Mouse (Mus musculus): Measurements from ENCODE around the gene Trank1.

Trank1 gene

GRCm38 (mm10) chr9:111311031-111311842 lies at the start of gene Trank1:
Gene Trank1, plus strand, starts transcription at chr9:111311739.
- DNase-seq = no peak

GRCm38 (mm10) chr9:111267998-111268397 lies 43.5 kb upstream of the Trank1 start:
- DNase-seq = no peak

- no peak for DNase-seq
These were observed 40.9 kb upstream of the Trank1 start for GRCm38 (mm10) chr9:111270606-111271005.

- no peak for DNase-seq
These were observed 40.5 kb upstream of the Trank1 start for GRCm38 (mm10) chr9:111271056-111271433.

- DNase-seq = peak; percentile 96
These were observed 39.9 kb upstream of the Trank1 start, which contains the start of the genes Mlh1 and Epm2aip1 for GRCm38 (mm10) chr9:111271434-111272160. Gene Mlh1, minus strand, starts transcription at chr9:111271791. Gene Epm2aip1, plus strand, starts transcription at chr9:111271929.

GRCm38 (mm10) chr9:111272356-111272755 lies 39.2 kb upstream of the Trank1 start:
- DNase-seq = no peak

- DNase-seq = no peak
These were observed 38.3 kb upstream of the Trank1 start for GRCm38 (mm10) chr9:111272996-111273785.

- no peak for DNase-seq
These were observed 37.6 kb upstream of the Trank1 start for GRCm38 (mm10) chr9:111273958-111274357.

- no peak for DNase-seq
These were observed 36.4 kb upstream of the Trank1 start for GRCm38 (mm10) chr9:111275156-111275555.

- DNase-seq = no peak
These were observed 26.5 kb upstream of the Trank1 start for GRCm38 (mm10) chr9:111285061-111285460.

GRCm38 (mm10) chr9:111285676-111286075 lies 25.9 kb upstream of the Trank1 start:
- DNase-seq = no peak

- DNase-seq = no peak
These were observed 25.1 kb upstream of the Trank1 start for GRCm38 (mm10) chr9:111286468-111286867.

- no peak for DNase-seq
These were observed 23.6 kb upstream of the Trank1 start for GRCm38 (mm10) chr9:111287956-111288355.

GRCm38 (mm10) chr9:111289294-111289831 lies 22.2 kb upstream of the Trank1 start:
- no peak for DNase-seq

GRCm38 (mm10) chr9:111289832-111290339 lies 21.7 kb upstream of the Trank1 start:
- DNase-seq = peak; percentile 96

GRCm38 (mm10) chr9:111290539-111291100 lies 20.9 kb upstream of the Trank1 start:
- no peak for DNase-seq

GRCm38 (mm10) chr9:111293234-111293633 lies 18.3 kb upstream of the Trank1 start:
- DNase-seq = no peak

GRCm38 (mm10) chr9:111294911-111295310 lies 16.6 kb upstream of the Trank1 start:
- no peak for DNase-seq

GRCm38 (mm10) chr9:111295323-111295722 lies 16.2 kb upstream of the Trank1 start:
- DNase-seq = no peak

- DNase-seq = no peak
These were observed 15.1 kb upstream of the Trank1 start for GRCm38 (mm10) chr9:111296433-111296832.

- no peak for DNase-seq
These were observed 12.9 kb upstream of the Trank1 start for GRCm38 (mm10) chr9:111298606-111299005.

- DNase-seq = no peak
These were observed 9.2 kb upstream of the Trank1 start for GRCm38 (mm10) chr9:111302196-111302831.
